Mouse (Mus musculus) testis, adult 2 months (tissue): ENCODE measurements at regions not wholly inside any gene's neighbourhood (a gene's known extent, or its start where the extent isn't known, plus 50 kb on each side); places are given as distances from the start of the nearest gene placed in this dataset.

Experiments
- CTCF ChIP-seq: fragments of 200-500 bp; IDR thresholded peaks from 2 replicates; pipeline ENCODE4 v1.5.1; 2012; ENCODE audit warnings: low read depth, mild to moderate bottlenecking, inconsistent platforms, low read length, moderate library complexity; ENCODE audit not compliant: control insufficient read depth, insufficient read depth, insufficient replicate concordance
- POLR2A ChIP-seq: fragments of 200-500 bp; IDR thresholded peaks from 2 replicates; pipeline ENCODE4 v1.6.1; 2012; ENCODE audit warnings: low read depth, mild to moderate bottlenecking, inconsistent platforms, low read length, moderate library complexity; ENCODE audit not compliant: control insufficient read depth

- TF ChIP-seq CTCF: no peak
- no peak for TF ChIP-seq POLR2A
Observed at GRCm38 (mm10) chr4:55276300-55276952, 73.4 kb upstream of the Rad23b start.
